Mouse (Mus musculus) left cerebral cortex, postnatal 10 days (tissue): ENCODE measurements around the gene 1700010I14Rik. TPM values are rescaled to one million over a fixed set of nuclear protein-coding genes. Genes with fewer than 3 reads are reported as not detected.

Experiments used
- DNase-seq, 2 experiments: peaks; one replicate each; pipeline ENCODE4 v3.0.0; 2021 to 2022; ENCODE audit warnings: low spot score in 2 of 2, mixed read lengths in 1 of 2; ENCODE audit errors: extremely low spot score in 1 of 2
- intact Hi-C: fragments of 180-260 bp; cut with DNase I; formaldehyde crosslinking; loops from one replicate; pipeline ENCODE4 v1.15.1; 2025
- total RNA-seq, 2 experiments: library from RNA; stranded (reverse); gene quantifications; 2 replicates each; pipeline ENCODE4 v1.2.3; 2021

The 1700010I14Rik gene
- total RNA-seq, 2 experiments from 2014 or later: 1.1 to 1.3 TPM

GRCm38 (mm10) chr17:9002438-9002837 is 14.3 kb downstream of the 1700010I14Rik start:
- DNase-seq: no peak
- intact Hi-C loops: no loop called here

DNA sequence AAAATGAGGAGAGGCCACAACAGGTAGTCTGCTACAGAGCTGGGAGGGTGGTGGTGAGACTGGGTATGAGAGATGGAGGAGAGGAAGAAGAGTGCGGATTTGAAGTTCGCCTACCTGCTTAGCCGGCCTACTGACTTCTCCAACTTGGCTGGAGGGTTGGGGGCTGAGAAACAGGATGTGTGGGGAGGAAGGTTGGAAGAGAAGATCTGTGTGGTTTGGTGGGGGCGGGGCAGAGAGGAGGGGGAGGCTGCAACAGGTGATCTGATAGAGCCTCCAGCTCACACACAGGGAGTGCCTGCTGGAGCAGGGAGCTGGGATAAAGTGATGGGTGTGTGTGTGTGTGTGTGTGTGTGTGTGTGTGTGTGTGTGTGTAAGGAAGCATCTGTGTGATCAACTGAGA is 16.4 kb downstream of the 1700010I14Rik start:
- intact Hi-C loops: no loop called here
- DNase-seq: no peak

GRCm38 (mm10) chr17:9023198-9023942 is 35.2 kb downstream of the 1700010I14Rik start:
- peak; percentile 59 to 60 for DNase-seq
- intact Hi-C loops: no loop called here

DNA sequence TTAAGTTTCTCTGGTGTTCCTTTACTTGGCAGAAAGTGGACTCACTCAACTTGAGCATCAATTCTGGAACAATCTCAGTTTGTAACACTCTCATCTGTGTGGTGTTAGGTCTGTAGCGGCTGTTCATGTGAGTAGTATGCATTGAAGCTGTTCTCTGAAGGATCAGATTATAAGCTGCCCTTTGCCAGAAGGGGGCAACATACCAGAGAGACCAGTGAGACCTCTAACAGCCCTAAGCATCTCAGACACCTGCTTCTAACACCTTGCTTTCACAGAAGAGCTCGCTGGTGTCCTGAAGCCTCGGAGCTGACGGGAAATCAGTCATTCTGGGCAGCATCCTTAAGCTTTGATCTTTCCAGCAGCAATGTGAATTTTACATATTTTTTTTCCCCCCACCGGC is 42.0 kb downstream of the 1700010I14Rik start:
- intact Hi-C loops: loop anchor here (5.0 to 10.0 kb wide), 3 partner anchors 137 to 1287 kb away; partner anchors contain the start of gene Qk
- peak in 1 of 2 experiments; percentile 11 for DNase-seq

GRCm38 (mm10) chr17:9031241-9032141 is 43.4 kb downstream of the 1700010I14Rik start:
- DNase-seq: peak; percentile 86

GRCm38 (mm10) chr17:9032362-9033044 is 44.4 kb downstream of the 1700010I14Rik start:
- intact Hi-C loops: loop anchor here (5.0 to 10.0 kb wide), 3 partner anchors 135 to 1285 kb away; partner anchors contain the start of gene Qk
- DNase-seq: peak in 1 of 2 experiments; percentile 15

More at GRCm38 (mm10) chr17:9031241-9032141, 43.4 kb downstream of the 1700010I14Rik start:
- intact Hi-C loops: loop anchor here (5.0 to 10.0 kb wide), 3 partner anchors 136 to 1286 kb away; partner anchors contain the start of gene Qk

- intact Hi-C loops: loop anchor here (5.0 to 10.0 kb wide), 3 partner anchors 134 to 1284 kb away; partner anchors contain the start of gene Qk
- no peak for DNase-seq
Observed at GRCm38 (mm10) chr17:9033511-9033910, 45.4 kb downstream of the 1700010I14Rik start.

- no peak for DNase-seq
- intact Hi-C loops: loop anchor here (10.0 kb wide), 1 partner anchor 719 kb away; no protein-coding TSS in a partner anchor
Observed at GRCm38 (mm10) chr17:9035561-9036348, 47.6 kb downstream of the 1700010I14Rik start.

DNA sequence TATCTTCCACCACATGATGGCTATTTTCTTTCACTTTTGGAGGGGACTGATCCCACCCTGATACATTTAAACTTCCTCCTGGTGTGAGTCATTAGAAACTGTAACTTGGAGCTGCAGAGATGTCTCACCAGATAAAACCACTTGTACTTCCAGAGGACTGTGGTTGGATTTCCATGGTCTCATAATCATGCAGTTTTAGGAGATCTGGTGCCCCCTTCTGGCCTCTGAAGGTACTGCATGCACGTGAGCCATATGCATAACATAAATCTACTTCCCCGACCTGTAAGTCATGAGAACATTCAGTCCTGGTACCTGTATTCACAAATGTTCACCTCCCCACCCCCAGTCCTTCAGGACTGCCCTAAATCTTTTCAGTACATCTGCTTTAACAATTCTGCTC is 54.6 kb downstream of the 1700010I14Rik start:
- no peak for DNase-seq

GRCm38 (mm10) chr17:9052441-9052980 is 64.4 kb downstream of the 1700010I14Rik start:
- intact Hi-C loops: no loop called here
- DNase-seq: no peak

More for the DNA sequence above, 54.6 kb downstream of the 1700010I14Rik start:
- intact Hi-C loops: no loop called here

- DNase-seq: peak in 1 of 2 experiments; percentile 45
- intact Hi-C loops: loop anchor here (2.0 kb wide), 1 partner anchor 15 kb away; no protein-coding TSS in a partner anchor
Observed at GRCm38 (mm10) chr17:9059360-9059932, 71.3 kb downstream of the 1700010I14Rik start.
